Mouse (Mus musculus) embryonic facial prominence, embryonic 10.5 days (tissue): ENCODE results near the gene Hrct1. TPM values are rescaled to one million over a fixed set of nuclear protein-coding genes. Genes with fewer than 3 reads are reported as not detected.

ENCODE experiments used
- DNase-seq: peaks from one replicate; pipeline ENCODE4 v3.0.0-alpha.2; 2017; ENCODE audit warnings: low spot score
- H3K27ac ChIP-seq: fragments of 300-500 bp; sonication (generic); replicated peaks from 2 replicates; pipeline ENCODE4 v1.5.1; 2016; ENCODE audit warnings: mild to moderate bottlenecking
- H3K27me3 ChIP-seq: fragments of 300-500 bp; sonication (generic); replicated peaks from 2 replicates; pipeline ENCODE4 v1.6.1; 2016; ENCODE audit warnings: low read depth, mild to moderate bottlenecking; ENCODE audit not compliant: poor library complexity, severe bottlenecking
- H3K36me3 ChIP-seq: fragments of 300-500 bp; sonication (generic); replicated peaks from 2 replicates; pipeline ENCODE4 v1.6.1; 2016; ENCODE audit warnings: mild to moderate bottlenecking, moderate library complexity
- H3K4me1 ChIP-seq: fragments of 300-500 bp; sonication (generic); 2 replicates; pipeline ENCODE4 v1.6.1; 2016
- H3K4me3 ChIP-seq: fragments of 300-500 bp; sonication (generic); 2 replicates; pipeline ENCODE4 v1.5.1; 2016; ENCODE audit warnings: mild to moderate bottlenecking, moderate library complexity
- H3K9me3 ChIP-seq: fragments of 300-500 bp; sonication (generic); 2 replicates; pipeline ENCODE4 v1.6.1; 2016; ENCODE audit warnings: mild to moderate bottlenecking
- WGBS: fragments of 180-500 bp; shearing (Covaris S2); methylation state at CpG from one replicate; pipeline ENCODE4 v1.1.7; 2016; 5-methylcytosine and 5-hydroxymethylcytosine counted together
- polyA plus RNA-seq: library from polyadenylated mRNA; unstranded; fragments of >200 nt; fragmentation: Nextera tagmentation; extraction: Ambion mirVana; gene quantifications from 2 replicates; pipeline ENCODE4 v1.2.1, GENCODE M21; 2016

Hrct1 gene
- polyA plus RNA-seq, 1 experiment from 2014 or later = not detected

DNA sequence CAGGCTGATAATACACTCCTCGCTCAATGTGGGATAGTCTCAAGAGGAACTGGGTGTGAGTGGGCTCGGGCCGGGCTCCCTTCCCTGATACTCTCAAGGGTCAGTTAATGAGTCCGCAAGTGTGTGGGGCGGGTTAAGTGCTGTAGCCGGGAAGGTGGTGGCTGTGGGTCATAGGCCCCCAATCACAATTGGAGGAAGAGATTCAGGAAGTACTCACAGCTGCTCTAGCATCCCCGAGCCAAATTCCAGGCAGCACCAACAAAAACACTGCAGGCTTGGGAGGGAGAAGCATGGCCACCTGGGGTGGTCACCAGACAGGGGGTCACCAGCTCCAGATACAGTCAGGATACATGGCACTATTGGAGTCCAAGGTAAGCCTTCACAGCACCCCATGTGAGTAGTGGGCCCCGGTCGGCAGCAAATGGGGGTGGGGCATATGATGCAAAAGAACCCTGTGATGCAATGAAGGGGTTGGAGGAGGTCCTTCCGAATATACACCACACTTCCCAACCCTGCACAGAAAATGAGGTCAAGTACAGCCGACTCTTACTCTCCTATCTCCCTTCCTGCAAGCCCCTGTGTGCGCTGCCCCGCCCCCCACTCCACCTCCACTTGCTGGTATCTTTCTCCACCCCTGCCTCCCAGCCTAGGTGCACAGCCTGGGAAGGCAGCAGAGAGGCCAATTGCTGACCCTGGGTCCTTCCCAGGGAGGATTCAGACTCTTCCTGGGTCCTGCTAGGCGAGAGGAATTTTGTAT is 3.0 kb downstream of the Hrct1 start, which contains the start of gene Spaar:
Gene Spaar, plus strand, starts transcription at position 241 of the 757 bp plus-strand sequence.
- H3K27ac ChIP-seq = no peak within 1 kb of the TSS
- no peak for DNase-seq

DNA sequence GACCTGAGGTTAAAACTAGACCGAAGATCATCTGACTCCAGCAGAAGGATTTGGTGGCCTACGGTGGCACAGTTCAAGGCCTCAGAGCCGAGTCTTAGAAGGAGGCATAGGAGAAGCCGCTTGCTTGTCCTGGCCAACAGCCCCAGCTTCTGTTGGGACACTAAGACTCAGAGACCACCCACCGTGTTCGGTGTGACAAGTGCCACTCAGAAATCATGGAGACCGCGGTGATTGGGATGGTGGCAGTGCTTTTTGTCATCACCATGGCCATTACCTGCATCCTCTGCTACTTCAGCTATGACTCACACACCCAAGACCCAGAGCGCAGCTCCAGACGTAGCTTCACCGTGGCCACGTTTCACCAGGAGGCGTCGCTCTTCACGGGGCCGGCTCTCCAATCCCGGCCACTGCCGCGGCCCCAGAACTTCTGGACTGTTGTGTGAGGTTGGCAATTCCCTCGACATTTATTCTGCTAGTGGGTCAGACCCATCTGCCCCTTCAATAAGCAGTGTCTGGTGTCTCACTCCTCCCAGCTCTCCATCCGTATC is 3.8 kb downstream of the Hrct1 start:
- Histone ChIP-seq H3K4me3 (no peak overlapping the region), H3K27me3 (no peaks in the 10 kb centered on the region), H3K27ac (no peak overlapping the region), H3K36me3 (no peaks in the 10 kb centered on the region), H3K9me3 (no peaks in the 10 kb centered on the region), H3K4me1 (peaks cover 51% of the 10 kb centered on the region)
- DNase-seq = no peak
- 75% methylated on average over 21 of the region's 21 CpGs for WGBS

More for the DNA sequence above, 3.0 kb downstream of the Hrct1 start, which contains the start of gene Spaar:
- H3K4me1 ChIP-seq = peaks cover 47% of the 10 kb centered on the region
- no peak within 1 kb of the TSS for H3K4me3 ChIP-seq
- H3K36me3 ChIP-seq = no peaks in the 10 kb centered on the region
- no peaks in the 10 kb centered on the region for H3K9me3 ChIP-seq
- H3K27me3 ChIP-seq = no peaks in the 10 kb centered on the region
- WGBS = 67% methylated on average over 14 of the region's 14 CpGs

- Histone ChIP-seq H3K27me3 (no peaks in the 10 kb centered on the region), H3K27ac (no peak overlapping the region)
Measured at GRCm38 (mm10) chr4:43732171-43732570, 5.2 kb downstream of the Hrct1 start.

DNA sequence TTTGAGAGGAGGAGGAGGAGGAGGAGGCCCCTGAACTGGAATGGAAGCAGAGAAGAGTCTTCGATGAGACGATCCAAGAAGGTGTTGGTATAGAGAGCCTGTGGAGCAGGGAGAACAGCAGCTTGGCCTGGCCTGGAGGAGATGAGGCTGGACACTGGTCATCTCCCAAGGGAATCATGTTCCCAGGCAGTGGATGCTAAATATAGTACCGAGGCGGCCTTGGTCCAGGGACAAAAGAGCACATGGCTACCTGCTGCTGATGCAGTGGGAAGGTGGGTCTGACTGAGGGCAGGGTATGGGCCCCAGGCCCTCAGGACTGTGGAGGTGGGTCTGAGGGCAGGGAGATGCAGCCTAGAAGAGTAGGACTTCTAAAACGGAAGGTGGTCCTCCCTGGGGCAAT is 6.2 kb downstream of the Hrct1 start:
- WGBS = 86% methylated on average over 5 of the region's 5 CpGs
- Histone ChIP-seq H3K36me3 (no peaks in the 10 kb centered on the region), H3K27me3 (no peaks in the 10 kb centered on the region), H3K4me1 (peaks cover 45% of the 10 kb centered on the region), H3K27ac (no peak overlapping the region), H3K4me3 (no peak overlapping the region), H3K9me3 (no peaks in the 10 kb centered on the region)
- no peak for DNase-seq

More at GRCm38 (mm10) chr4:43732171-43732570, 5.2 kb downstream of the Hrct1 start:
- DNase-seq = no peak
- Histone ChIP-seq H3K9me3 (no peaks in the 10 kb centered on the region), H3K4me3 (no peak overlapping the region), H3K36me3 (no peaks in the 10 kb centered on the region), H3K4me1 (peaks cover 48% of the 10 kb centered on the region)
- WGBS = 17% methylated on average over 1 of the region's 1 CpGs

GRCm38 (mm10) chr4:43737144-43737543 is 10.2 kb downstream of the Hrct1 start:
- no peak for DNase-seq
- Histone ChIP-seq H3K27ac (no peak overlapping the region), H3K36me3 (no peaks in the 10 kb centered on the region), H3K4me3 (no peak overlapping the region), H3K4me1 (peaks cover 29% of the 10 kb centered on the region), H3K27me3 (no peaks in the 10 kb centered on the region), H3K9me3 (no peaks in the 10 kb centered on the region)
- WGBS = 51% methylated on average over 6 of the region's 6 CpGs

DNA sequence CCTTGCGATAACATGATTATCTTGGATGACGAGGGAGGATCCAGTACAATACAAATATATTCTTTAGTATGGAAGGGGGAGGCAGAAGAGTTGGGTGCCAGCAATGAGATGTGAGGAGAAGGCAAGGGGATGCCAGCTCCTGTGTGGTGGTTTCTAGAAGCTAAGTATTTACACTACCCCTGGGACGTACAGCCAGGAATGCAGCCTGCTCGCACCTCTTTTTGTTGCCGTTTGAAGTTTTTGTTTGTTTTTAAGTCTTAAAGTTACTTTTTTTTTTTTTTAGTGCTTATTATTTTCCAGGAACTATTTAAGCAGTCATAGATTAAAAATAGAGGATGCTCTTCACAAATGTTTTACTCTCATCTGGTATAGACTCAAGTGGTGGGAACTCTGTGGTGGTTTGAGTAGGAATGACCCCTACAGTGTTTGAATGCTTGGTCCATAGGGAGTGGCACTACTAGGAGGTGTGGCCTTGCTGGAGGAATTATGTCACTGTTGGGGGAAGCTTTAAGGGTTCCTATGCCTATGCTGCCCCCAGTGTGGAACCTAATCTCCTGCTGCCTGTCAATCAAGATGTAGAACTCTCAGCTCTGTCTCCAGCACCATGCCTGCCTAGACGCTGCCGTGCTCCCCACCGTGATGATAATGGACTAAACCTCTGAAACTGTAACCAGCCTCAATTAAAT is 12.1 kb downstream of the Hrct1 start:
- no peaks in the 10 kb centered on the region for H3K9me3 ChIP-seq
- H3K27ac ChIP-seq = no peak overlapping the region
- peaks cover 29% of the 10 kb centered on the region for H3K4me1 ChIP-seq
- DNase-seq = no peak
- no peak overlapping the region for H3K4me3 ChIP-seq
- no peaks in the 10 kb centered on the region for H3K27me3 ChIP-seq
- no peaks in the 10 kb centered on the region for H3K36me3 ChIP-seq
- 75% methylated on average over 8 of the region's 8 CpGs for WGBS

DNA sequence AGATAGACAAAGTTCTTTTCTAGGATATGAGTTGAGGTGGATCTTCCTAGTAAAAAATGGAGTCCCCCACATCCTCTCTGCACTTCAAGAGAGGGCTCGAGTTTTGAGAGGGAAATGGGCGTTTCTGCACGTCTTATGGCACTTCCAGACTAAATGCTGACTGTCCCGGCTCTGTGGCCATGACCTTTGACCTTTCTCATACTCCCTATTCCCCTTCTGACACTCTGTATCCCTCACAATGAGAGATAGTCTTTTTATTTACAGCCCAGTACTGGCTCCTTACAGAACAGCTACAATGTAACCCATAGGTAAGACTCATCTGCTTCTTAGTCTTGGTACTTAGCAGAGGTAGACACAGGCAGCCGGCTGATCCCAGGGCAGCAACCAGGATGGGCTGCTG is 14.5 kb downstream of the Hrct1 start:
- no peak overlapping the region for H3K4me3 ChIP-seq
- no peak for DNase-seq
- 59% methylated on average over 5 of the region's 5 CpGs for WGBS
- H3K4me1 ChIP-seq = peaks cover 22% of the 10 kb centered on the region
- H3K36me3 ChIP-seq = no peaks in the 10 kb centered on the region
- H3K27me3 ChIP-seq = no peaks in the 10 kb centered on the region
- H3K9me3 ChIP-seq = no peaks in the 10 kb centered on the region
- no peak overlapping the region for H3K27ac ChIP-seq

GRCm38 (mm10) chr4:43742637-43743036 is 15.6 kb downstream of the Hrct1 start:
- peaks cover 15% of the 10 kb centered on the region; the same call in 1 of the 2 replicates for H3K4me1 ChIP-seq
- no peak for DNase-seq
- H3K27ac ChIP-seq = no peak overlapping the region
- no peaks in the 10 kb centered on the region for H3K36me3 ChIP-seq
- no peak overlapping the region for H3K4me3 ChIP-seq
- H3K9me3 ChIP-seq = no peaks in the 10 kb centered on the region
- H3K27me3 ChIP-seq = no peaks in the 10 kb centered on the region
- 43% methylated on average over 4 of the region's 4 CpGs for WGBS

DNA sequence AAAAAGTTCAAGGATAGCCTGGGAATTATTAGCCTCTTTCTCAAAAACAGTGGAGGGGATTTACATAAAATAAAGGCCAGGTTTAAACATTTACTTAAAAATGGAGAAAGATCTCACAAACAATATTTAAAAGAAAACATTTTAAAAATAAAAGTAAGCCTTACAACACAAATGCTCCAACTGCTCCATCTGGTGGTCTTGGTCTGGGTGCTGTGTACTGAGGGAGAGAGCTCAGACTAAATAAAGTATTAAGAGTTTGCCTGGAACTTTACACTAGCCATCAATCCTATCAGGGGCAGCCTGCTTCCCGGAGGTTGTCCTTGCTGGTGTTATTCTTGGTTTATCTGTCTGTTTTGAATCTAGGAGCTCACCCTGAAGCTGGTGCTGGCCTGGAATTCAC is 16.1 kb downstream of the Hrct1 start:
- no peak overlapping the region for H3K27ac ChIP-seq
- peaks cover 15% of the 10 kb centered on the region; the same call in 1 of the 2 replicates for H3K4me1 ChIP-seq
- H3K27me3 ChIP-seq = no peaks in the 10 kb centered on the region
- no peaks in the 10 kb centered on the region for H3K9me3 ChIP-seq
- H3K36me3 ChIP-seq = no peaks in the 10 kb centered on the region
- no peak overlapping the region for H3K4me3 ChIP-seq
- DNase-seq = no peak
- WGBS = 50% methylated on average over 1 of the region's 1 CpGs

DNA sequence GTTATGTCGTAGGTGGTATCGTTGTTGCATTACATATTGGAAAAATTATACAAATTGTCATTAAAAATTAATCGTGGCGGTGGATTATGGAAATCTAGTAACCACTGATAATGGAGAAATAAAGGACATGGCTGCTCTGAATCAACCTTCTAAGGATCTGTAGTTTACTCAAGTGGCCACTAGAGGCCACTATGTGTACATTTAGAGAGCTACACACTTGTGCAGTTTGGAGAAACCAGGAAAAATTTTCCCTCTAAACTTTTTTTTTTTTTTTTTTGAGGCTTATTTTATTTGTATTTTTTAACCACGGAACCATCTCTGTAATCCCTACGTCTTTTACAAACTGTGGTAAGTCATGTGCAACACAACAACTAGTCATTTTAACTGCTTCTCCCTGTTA is 18.2 kb downstream of the Hrct1 start:
- H3K4me3 ChIP-seq = no peak overlapping the region
- H3K4me1 ChIP-seq = peaks cover 15% of the 10 kb centered on the region; the same call in 1 of the 2 replicates
- no peak for DNase-seq
- WGBS = 22% methylated on average over 6 of the region's 6 CpGs
- H3K36me3 ChIP-seq = no peaks in the 10 kb centered on the region
- no peaks in the 10 kb centered on the region for H3K27me3 ChIP-seq
- H3K9me3 ChIP-seq = no peaks in the 10 kb centered on the region; the same call in 1 of the 2 replicates
- H3K27ac ChIP-seq = no peak overlapping the region

GRCm38 (mm10) chr4:43757213-43757612 is 30.2 kb downstream of the Hrct1 start:
- Histone ChIP-seq H3K4me1 (peaks cover 15% of the 10 kb centered on the region), H3K9me3 (no peaks in the 10 kb centered on the region), H3K27me3 (no peaks in the 10 kb centered on the region), H3K36me3 (no peaks in the 10 kb centered on the region), H3K4me3 (no peak overlapping the region), H3K27ac (no peak overlapping the region)
- no peak for DNase-seq
- 82% methylated on average over 6 of the region's 6 CpGs for WGBS

GRCm38 (mm10) chr4:43759571-43760418 is 32.8 kb downstream of the Hrct1 start:
- Histone ChIP-seq H3K9me3 (no peaks in the 10 kb centered on the region), H3K36me3 (no peaks in the 10 kb centered on the region), H3K27ac (peak overlapping the region; percentile 59), H3K27me3 (no peaks in the 10 kb centered on the region), H3K4me1 (peaks cover 15% of the 10 kb centered on the region), H3K4me3 (no peak overlapping the region)
- 61% methylated on average over 21 of the region's 21 CpGs for WGBS
- DNase-seq = peak; percentile 58
